Mouse (Mus musculus) retina, postnatal 1 day (tissue): ENCODE measurements around the gene Cdc42ep4.
A peak's percentile ranks its signal among the peaks of the same experiment; 100 is the strongest.

Experiments used
- DNase-seq: peaks from one replicate; pipeline ENCODE4 v3.0.0-alpha.2; 2012

Cdc42ep4 gene

DNA sequence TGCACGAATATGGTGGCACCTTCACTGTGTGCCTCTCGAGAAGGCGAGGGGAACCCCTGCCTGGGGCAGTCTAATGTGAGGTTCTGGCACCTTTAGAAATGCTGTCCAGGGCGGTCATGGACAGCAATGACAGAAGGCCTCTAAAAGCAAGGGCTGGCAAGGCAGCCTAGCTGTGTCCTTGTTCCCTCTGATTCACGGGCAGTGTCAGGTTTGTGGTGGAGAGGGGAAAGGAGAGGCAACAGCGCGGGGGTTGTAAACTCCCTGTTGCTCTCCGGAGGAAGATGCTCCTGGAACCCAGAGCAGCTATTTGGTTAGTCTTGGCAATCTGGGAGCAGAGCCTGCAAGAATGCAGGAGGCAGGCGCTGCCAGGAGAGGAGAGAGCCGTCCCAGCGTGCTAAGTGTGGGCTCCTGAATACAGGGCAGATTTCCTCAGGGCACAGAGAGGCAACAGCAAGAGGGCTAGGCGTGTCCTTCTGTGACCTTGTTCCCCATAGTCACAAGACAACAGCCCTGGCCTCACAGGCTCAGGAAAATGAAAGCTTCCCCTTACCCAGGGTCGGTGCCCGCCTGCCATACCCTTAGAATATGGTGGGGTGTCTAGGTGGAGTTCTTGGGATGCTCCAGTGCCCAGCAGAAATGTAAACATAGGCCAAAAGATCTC, 25.3 kb upstream of the Cdc42ep4 start:
- DNase-seq: no peak

- no peak for DNase-seq
Observed at GRCm38 (mm10) chr11:113774773-113775172, 23.1 kb upstream of the Cdc42ep4 start.

DNA sequence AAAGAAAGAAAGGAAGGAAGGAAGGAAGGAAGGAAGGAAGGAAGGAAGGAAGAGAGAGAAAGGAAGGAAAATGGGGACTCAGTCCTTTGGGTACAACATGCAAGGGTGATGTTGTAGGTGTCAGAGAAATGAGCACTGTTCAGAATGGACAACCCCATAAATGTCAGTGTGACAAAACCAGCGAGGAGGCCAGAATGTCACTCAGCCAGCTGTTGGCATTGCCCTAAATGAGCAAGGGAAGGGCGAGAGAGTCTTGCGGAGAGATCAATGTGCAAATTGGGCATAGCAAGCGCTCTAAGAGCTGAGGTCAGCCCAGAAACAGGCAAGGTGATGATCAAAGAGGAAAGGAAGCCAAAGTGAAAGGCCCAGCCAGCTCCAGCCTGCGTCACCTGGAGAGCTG, 21.5 kb upstream of the Cdc42ep4 start:
- DNase-seq: no peak

DNA sequence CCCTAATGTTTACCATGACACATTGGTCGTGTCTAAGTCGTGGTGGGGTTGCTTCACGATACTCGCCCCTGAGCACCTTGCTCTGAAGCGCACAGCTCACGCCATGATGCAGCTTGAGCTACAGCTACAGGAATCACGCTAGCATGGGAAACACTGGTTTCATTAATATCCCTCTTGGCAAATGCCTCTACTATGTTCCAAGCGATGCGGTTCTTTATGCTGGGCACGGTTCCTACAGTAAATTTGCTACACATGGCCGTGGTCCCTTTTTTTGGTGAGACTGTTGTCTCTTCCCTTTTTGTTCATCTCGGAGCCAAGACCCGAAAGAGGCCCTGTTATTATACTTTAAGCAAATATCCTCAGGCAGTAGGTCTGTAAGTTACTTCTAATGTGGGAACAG, 19.5 kb upstream of the Cdc42ep4 start:
- DNase-seq: no peak

DNA sequence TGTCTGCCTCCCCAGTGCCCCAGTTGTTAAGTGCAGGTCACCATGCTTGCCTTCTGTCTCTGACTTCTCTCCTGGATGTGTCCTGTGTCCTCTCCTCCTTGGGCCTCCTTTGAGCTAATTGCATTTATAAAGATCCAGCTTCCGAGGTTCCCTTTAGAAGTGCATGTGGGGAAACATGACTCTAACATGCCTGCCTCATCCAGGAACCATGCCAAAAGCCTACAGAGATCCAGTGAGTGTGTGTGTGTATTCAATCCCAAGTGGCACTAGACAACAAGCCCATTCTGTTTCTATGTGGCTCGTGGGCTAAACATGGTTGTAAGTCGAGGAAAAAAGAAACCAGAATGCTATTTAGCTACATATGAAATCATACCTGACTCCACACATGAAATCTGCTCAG, 16.7 kb upstream of the Cdc42ep4 start:
- DNase-seq: no peak

DNA sequence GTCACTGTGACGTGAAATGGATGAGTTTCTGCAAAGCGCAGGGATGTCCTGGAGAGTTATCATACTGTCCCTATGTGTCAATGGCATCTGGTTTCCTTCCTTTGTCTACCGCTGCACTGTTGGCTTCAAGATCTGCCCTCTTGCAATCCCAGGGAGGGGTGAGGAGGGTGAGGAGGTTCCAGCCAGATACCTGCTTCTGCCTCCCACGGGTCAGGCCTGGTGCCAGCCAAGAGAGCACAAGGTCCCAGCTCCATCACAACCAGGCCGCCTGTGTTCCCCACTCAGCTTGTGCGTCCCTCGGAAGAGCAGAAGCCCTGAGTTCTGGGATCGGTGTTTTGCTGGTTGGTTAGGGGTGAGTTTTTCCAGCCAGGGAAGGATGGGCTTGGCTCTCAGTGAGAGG, 15.6 kb upstream of the Cdc42ep4 start:
- no peak for DNase-seq

DNA sequence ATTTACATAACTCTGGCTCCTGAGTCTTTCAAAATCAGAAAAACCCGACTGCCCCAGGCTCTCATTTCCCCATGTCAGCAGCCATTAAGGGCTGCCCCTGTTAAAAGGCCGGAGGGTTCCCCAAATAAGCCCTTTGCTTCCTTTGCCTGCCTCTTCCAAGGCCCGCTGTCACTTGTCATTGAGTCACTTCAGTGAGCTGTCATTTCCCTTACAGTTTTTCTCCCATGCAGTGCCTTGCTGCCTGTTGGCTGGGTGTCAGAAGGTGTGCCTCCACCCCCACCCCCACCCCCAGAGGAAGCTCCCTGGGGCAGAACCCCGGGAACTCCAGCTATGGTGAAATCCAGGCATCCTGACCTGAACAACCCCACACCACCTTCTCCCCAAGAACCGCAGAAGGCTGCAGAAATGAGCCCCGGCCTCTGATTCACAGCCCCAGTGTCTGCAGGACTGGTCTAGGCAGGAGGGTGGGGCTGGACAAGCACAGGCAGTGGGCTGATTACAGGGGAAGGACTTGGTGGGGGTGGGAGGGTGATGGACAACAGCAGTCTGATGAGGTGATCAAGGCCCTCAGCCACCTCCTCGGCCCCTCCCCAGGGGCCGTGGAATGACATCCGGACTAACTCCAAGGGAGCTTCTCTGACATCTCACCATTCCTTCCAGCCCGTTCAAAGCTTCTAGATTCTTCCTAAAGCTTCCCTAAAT, 14.8 kb upstream of the Cdc42ep4 start:
- peak; percentile 80 for DNase-seq

- no peak for DNase-seq
Observed at GRCm38 (mm10) chr11:113764132-113764849, 12.6 kb upstream of the Cdc42ep4 start.

DNA sequence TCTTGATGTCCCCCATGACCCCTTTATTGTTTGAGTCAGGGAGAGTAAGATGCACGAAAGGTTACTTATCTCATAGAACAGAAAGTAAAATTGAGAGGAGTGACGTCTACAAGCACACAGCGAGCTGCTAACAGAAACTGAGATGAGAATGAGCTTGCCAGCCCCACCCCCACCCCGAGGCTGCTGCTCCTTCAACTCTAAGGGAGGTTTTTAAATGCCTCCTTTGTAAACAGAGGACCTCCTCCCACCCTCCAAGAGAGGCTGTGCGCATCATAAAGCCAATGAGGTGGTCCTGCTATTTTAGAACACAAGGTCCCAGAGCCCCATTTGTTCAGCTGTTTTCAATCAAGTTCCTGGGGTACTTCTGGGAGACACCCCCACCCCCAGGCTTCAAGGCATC, 11.8 kb upstream of the Cdc42ep4 start:
- DNase-seq: no peak

DNA sequence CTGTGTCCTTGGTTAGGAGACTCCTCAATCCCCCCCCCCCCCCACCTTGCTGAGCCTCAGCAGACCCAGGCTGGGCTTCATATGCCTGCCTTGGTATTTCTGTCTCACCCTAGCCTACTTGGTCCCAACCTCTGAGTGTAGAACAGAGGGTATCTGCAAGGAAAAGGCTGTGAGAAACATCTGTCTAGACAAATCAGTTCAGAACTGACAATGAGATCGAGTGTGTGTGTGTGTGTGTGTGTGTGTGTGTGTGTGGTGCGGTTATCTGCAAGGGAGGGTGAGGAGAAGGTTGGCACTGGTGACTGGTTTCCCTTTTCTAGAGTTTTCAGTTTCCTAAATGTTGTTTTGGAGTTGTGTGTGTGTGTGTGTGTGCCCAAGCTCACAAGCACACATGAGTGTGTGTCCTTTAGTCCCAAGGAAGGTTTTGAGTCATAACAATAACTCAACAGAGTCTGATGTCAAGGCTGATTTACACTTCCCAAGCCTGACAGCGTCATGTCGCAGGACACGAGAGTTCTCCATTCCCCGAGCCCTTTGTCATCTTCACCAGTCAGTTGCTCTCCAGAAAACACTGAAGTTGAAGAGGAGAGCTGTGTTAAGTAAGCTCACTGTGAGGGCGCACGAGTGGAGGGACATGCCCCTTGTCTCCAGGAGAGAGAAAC, 10.6 kb upstream of the Cdc42ep4 start:
- DNase-seq: no peak

- DNase-seq: no peak
Observed at GRCm38 (mm10) chr11:113761646-113762045, 10.0 kb upstream of the Cdc42ep4 start.

DNA sequence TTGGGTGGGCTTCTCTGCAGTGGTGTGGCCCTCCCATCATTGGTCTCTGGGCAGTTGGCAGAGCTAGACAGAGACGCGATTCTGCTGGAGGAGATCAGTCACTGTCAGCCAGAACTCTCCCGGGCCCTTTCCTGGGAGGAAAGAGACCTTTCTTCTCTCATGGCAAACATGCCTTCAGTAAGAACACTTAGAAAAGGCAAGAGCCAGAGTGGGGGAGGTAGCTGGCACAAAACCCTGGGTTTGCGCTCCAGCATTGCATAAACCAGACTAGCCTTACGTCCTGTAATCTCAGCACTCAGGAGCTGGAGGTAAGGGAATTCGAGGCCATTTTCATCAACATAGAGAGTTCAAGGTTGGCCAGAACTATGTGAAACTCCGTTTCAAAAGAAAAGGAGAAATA, 8.8 kb upstream of the Cdc42ep4 start:
- DNase-seq: no peak

- no peak for DNase-seq
Observed at GRCm38 (mm10) chr11:113758851-113759250, 7.2 kb upstream of the Cdc42ep4 start.

DNA sequence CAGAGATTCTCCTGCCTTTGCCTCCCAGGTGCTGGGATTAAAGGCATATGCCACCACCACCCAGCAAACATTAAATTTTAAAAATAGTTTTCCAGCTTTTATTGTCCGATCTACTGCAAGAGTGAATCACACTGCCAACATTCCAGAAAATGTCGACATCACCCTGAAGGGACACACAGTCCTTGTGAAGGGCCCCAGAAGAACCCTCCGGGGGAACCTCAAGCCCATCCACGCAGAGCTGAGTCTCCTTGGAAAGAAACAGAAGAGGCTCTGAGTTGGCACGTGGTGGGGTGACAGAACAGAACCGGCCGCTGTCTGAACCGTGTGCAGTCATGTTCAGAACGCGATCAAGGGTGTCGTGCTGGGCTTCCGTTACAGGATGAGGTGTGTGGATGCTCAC, 4.9 kb upstream of the Cdc42ep4 start:
- DNase-seq: no peak

- no peak for DNase-seq
Observed at GRCm38 (mm10) chr11:113755878-113756277, 4.2 kb upstream of the Cdc42ep4 start.

DNA sequence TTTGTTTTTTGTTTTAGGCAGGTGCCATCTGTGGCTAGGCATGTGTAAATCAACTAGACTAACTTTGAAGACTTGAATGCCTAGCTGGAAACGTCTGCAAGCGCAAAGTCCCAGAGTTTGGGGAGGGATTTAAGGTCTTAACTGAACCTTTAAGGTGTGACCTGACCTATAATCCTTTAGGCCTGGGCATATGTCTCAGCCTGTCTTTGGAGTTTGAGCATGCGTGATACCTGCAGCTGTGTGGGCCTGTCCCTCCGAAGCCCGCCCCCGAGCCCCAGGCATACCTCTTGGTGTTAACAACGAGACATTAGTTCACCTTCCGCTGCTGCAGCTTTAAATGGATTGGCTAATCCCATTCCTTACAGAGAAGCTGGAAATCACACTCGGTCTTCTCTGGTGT, 3.2 kb upstream of the Cdc42ep4 start:
- DNase-seq: no peak

GRCm38 (mm10) chr11:113752685-113753430, 1.2 kb upstream of the Cdc42ep4 start:
- DNase-seq: no peak

DNA sequence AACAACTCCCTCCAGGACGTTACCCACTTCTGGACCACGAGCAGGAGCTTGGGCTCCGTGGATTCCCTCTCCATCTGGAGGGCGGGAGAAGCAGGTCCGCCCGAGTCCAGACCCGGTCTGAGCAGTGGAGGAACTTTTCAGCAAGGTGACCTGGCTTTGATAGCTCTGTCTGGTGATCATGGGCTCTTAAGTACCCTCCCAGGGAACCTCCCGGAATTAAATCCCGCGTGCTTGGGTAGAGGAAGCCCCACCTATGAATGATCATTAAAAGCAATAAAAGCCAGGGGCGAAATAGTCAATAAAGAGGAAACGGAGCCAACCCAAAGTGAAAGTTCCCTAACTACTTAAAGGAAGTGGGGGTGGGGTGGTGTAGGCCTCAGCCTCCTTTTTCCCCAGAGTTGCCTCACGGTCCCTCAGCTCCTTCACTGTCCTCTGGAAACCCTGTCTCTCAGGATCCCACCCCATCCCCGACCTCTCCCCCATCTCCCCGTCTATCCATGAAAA, 529 bp upstream of the Cdc42ep4 start:
- no peak for DNase-seq

DNA sequence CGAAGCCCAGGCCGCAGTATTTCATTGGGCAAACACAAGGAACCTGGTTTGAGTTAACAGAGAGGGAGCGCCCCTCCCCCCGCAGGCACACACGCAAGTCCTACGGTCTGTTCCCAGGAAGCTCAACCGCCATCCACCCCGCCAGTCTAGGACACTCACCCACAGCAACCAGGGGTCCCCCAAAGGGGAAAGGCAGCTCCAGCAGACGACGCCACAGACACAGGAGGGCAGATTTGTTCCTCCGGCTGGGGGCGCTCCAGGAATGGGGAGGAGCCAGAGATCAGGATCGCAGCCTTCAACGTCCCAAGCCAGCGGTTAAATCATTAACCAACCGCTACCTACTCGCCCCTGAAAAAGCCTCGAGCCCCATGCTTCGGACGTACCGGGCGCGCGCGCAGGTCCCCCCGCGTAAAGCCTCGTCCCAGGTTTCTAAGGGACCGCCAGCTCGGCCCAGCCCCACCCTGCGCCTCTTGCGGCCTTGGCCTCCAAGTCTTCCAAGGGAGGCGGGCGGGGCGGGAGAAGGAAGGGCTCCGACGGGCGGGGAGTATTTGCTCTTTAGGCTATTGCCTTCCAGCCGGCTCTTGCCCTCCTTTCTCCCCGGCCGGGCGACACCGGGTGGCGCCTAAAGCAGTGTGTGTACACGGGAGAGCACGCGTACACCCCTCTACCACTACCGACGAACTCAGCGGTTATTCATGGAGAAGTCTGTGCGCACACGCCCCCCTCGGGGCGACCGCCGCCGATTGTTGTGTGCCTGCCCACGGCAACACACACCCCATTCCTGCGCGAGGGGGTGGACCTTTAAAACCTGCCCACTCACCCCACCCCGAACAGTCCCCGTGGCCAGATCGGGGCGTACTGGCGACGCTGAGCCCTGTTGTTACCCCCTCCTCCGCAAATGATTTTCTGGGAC, 854 bp downstream of the Cdc42ep4 start:
- DNase-seq: peak; percentile 88

DNA sequence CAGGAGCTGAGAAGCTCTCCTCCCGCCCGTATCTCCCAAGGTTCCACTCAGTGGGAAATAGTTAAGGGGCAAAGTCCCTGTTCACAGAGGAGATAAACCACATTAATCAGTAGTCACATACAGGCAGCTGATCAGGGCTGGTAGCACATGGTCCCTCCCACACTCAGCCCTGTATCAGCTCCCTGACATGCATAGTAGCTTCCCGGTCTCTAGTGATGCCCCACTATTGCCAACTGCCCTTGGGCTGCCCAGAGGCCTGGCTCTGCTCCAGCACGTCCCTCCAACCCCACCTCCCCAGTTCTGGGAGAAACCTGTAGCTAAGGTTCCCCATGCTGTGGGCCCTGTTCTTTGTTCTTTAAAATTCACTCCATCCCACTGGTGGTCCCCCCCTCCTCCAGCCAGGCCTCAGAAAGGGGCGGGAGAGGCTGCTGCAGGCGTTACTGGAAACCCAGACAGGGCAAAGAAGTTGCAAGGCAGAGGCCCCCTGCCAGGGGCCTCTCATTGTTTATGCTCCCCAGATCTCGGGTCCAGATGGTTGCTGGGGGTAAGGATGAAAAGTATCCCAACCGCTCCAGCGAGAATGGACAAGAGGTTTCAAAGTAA, 1.8 kb downstream of the Cdc42ep4 start:
- peak; percentile 83 for DNase-seq
